20 mouse cellular contexts compared by ENCODE assay signal in the genomic region with DNA sequence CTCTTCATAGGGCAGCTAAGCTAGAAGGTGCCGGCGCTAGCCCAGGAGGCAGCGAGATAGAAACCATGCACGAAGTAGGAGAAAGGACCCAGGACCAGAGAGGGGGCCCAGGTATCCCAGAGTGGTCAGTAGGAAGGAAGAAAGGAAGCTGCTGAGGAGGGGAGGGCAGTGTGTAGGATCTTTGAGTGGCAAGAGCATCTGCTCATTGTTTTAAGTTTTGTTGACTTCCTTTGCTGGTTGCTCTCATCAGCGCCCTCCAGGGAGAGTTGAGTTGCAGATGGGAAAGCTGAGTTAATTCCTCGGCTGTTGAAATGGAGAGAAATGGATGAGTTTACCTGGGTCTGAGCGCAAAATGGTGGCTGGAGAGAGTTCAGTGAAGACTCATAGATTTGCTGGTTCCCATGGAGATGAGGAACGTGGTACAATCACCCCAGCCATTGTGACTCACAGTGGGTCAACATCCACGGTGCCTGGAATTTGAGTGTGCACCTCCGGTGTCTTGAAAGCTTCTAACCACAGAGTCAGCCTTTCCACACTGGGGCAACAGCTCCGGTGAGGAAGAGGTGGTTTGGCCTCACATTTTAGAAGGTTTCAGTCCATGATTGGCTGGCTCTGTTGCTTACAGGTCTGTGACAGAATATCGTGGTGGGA. TPM values are rescaled to one million over a fixed set of nuclear protein-coding genes. Genes with fewer than 3 reads are reported as not detected.
"Had no signal": no experiment of that assay in that cellular context is flagged by ENCODE, and none has a peak within 500 bp of the region (broad histone marks: within the 10 kb centered on the region; RNA-seq: fewer than 3 reads in every experiment).

No protein-coding gene starts in this region.

- H3K4me1 ChIP-seq: midbrain, embryonic 12.5 days; neural tube, embryonic 12.5 days; stomach, embryonic 15.5 days had no signal

- H3K27ac ChIP-seq: liver, embryonic 14.5 days; midbrain, embryonic 10.5 days; midbrain, embryonic 12.5 days; neural tube, embryonic 12.5 days; stomach, embryonic 15.5 days; stomach, postnatal 0 days had no signal

- H3K36me3 ChIP-seq: midbrain, embryonic 10.5 days; midbrain, embryonic 12.5 days; neural tube, embryonic 12.5 days; stomach, embryonic 15.5 days had no signal

- DNase-seq: lung, adult 18-20 months; lung, embryonic 14.5 days; lung, postnatal 10 days; lung, postnatal 4 days; midbrain, embryonic 14.5 days; right cerebral cortex, postnatal 14 days; thymus, postnatal 14 days; thymus, postnatal 36 days had no signal

- H3K27me3 ChIP-seq: midbrain, embryonic 12.5 days; neural tube, embryonic 12.5 days; stomach, embryonic 15.5 days had no signal

- H3K4me3 ChIP-seq: midbrain, embryonic 10.5 days; midbrain, embryonic 12.5 days; neural tube, embryonic 12.5 days; stomach, embryonic 15.5 days had no signal

RNA-seq across cellular contexts. Expression of a gene that starts 17.3 kb away (rescaled TPM):
- total RNA-seq: megakaryocyte, adult 5-6 weeks; megakaryocyte-erythroid progenitor cell, adult 5-6 weeks; neutrophil, adult 5-6 weeks had no signal
- polyA plus RNA-seq: liver, embryonic 14.5 days; liver, embryonic 16.5 days; lung, embryonic 14.5 days; lung, embryonic 16.5 days; neural tube, embryonic 12.5 days; stomach, embryonic 15.5 days; stomach, postnatal 0 days had no signal

RNA-seq across cellular contexts. Expression of a gene that starts 26.1 kb away (rescaled TPM):
- total RNA-seq: megakaryocyte, adult 5-6 weeks; megakaryocyte-erythroid progenitor cell, adult 5-6 weeks; neutrophil, adult 5-6 weeks had no signal
- polyA plus RNA-seq: liver, embryonic 14.5 days; liver, embryonic 16.5 days; lung, embryonic 14.5 days; lung, embryonic 16.5 days; midbrain, embryonic 12.5 days; midbrain, embryonic 14.5 days; neural tube, embryonic 12.5 days; neural tube, embryonic 14.5 days; stomach, embryonic 15.5 days had no signal
